In genomic region chr11:19202602-19203517, GRCm38 (mm10) we compare ENCODE assay signal across 12 mouse cellular contexts.
DNase-seq lines count a peak whose midpoint lies in the region; ATAC-seq and TF ChIP-seq lines count a peak whose summit lies in the region.
"Had no signal": no experiment of that assay in that cellular context is flagged by ENCODE, and none has a peak within 500 bp of the region (broad histone marks: within the 10 kb centered on the region; RNA-seq: fewer than 3 reads in every experiment).

No protein-coding gene starts in this region.

- H3K9me3 ChIP-seq in limb, embryonic 11.5 days (ENCODE audit: control insufficient read depth, low read length), result no peaks in the 10 kb centered on the region
- H3K9me3 ChIP-seq in limb, embryonic 10.5 days (replicated peaks), result no peaks in the 10 kb centered on the region
- no peaks in the 10 kb centered on the region for H3K9me3 ChIP-seq in hindbrain, postnatal 0 days (ENCODE audit: low read length)

- H3K27ac ChIP-seq in limb, embryonic 11.5 days (replicated peaks; ENCODE audit: low read depth, low read length), result no peak overlapping the region
- no peak overlapping the region for H3K27ac ChIP-seq in limb, embryonic 10.5 days
- H3K27ac ChIP-seq in hindbrain, postnatal 0 days, result peak overlapping the region; percentile 36; the same call in 1 of the 2 replicates
- H3K27ac ChIP-seq: left cerebral cortex, adult 2 months; macrophage had no signal

- ATAC-seq in limb, embryonic 11.5 days (ENCODE audit: insufficient number of reproducible peaks, low FRiP score, low TSS enrichment, low read depth), result no peak
- ATAC-seq in hindbrain, postnatal 0 days, result no peak

- DNase-seq in limb, embryonic 11.5 days (ENCODE audit: low spot score), result peak; percentile 13
- no peak for DNase-seq in limb, embryonic 10.5 days (ENCODE audit: low spot score)
- DNase-seq in embryo, embryonic 9.5 days (ENCODE audit: extremely low spot score), result peak; percentile 58
- DNase-seq in hindbrain, postnatal 0 days (ENCODE audit: low spot score), result peak; percentile 28
- peak; percentile 45 for DNase-seq in retina, postnatal 1 day
- no peak for DNase-seq in thymus, adult 18-20 months
- no peak for DNase-seq in urinary bladder, postnatal 4 days (ENCODE audit: low spot score in 2 of 2)
- DNase-seq: adrenal gland, postnatal 25 days; kidney, postnatal 25 days had no signal

- WGBS in limb, embryonic 11.5 days, result 68% methylated on average over 8 of the region's 8 CpGs
- WGBS in limb, embryonic 10.5 days, result 68% methylated on average over 8 of the region's 8 CpGs
- whole genome bisulfite sequencing in hindbrain, postnatal 0 days, result 47% methylated on average over 8 of the region's 8 CpGs

- no peak overlapping the region for H3K4me3 ChIP-seq in limb, embryonic 11.5 days (ENCODE audit: low read depth, low read length)
- H3K4me3 ChIP-seq in limb, embryonic 10.5 days, result no peak overlapping the region
- H3K4me3 ChIP-seq in hindbrain, postnatal 0 days (ENCODE audit: low read length), result no peak overlapping the region
- H3K4me3 ChIP-seq: left cerebral cortex, adult 2 months had no signal

- H3K27me3 ChIP-seq in limb, embryonic 11.5 days (ENCODE audit: control insufficient read depth, insufficient read depth, low read length), result no peaks in the 10 kb centered on the region
- no peaks in the 10 kb centered on the region for H3K27me3 ChIP-seq in limb, embryonic 10.5 days (ENCODE audit: low read depth, poor library complexity, severe bottlenecking)
- no peaks in the 10 kb centered on the region for H3K27me3 ChIP-seq in hindbrain, postnatal 0 days (ENCODE audit: insufficient read depth, low read length)

- no peak for TF ChIP-seq CTCF in hindbrain, postnatal 0 days (IDR thresholded peaks at IDR 0.05; ENCODE audit: low read depth)

- H3K4me2 ChIP-seq in limb, embryonic 11.5 days (ENCODE audit: low read depth, severe bottlenecking), result no peak overlapping the region
- H3K4me2 ChIP-seq in hindbrain, postnatal 0 days (ENCODE audit: low read depth, low read length), result no peak overlapping the region
- H3K4me2 ChIP-seq: liver, embryonic 11.5 days had no signal

- H3K9ac ChIP-seq in limb, embryonic 11.5 days (ENCODE audit: low read length), result no peak overlapping the region
- H3K9ac ChIP-seq in hindbrain, postnatal 0 days (replicated peaks; ENCODE audit: low read length), result no peak overlapping the region

- H3K4me1 ChIP-seq in limb, embryonic 11.5 days (ENCODE audit: control insufficient read depth, insufficient read depth, low read length), result no peaks in the 10 kb centered on the region
- H3K4me1 ChIP-seq in limb, embryonic 10.5 days, result peaks cover 18% of the 10 kb centered on the region
- H3K4me1 ChIP-seq in hindbrain, postnatal 0 days (ENCODE audit: insufficient read depth, low read length), result peaks cover 15% of the 10 kb centered on the region; the same call in 1 of the 2 replicates

- H3K36me3 ChIP-seq in limb, embryonic 11.5 days (ENCODE audit: control insufficient read depth, insufficient read depth, low read length), result no peaks in the 10 kb centered on the region
- no peaks in the 10 kb centered on the region for H3K36me3 ChIP-seq in limb, embryonic 10.5 days
- H3K36me3 ChIP-seq in hindbrain, postnatal 0 days (ENCODE audit: insufficient read depth, low read length), result no peaks in the 10 kb centered on the region

Comparison
In these comparisons a context has a peak if more than half of its experiments do, and no peak if none do; other contexts are left out.
1. DNase-seq: peak in limb, embryonic 11.5 days (single experiment), embryo, embryonic 9.5 days (single experiment), hindbrain, postnatal 0 days (single experiment) and retina, postnatal 1 day (single experiment); none in limb, embryonic 10.5 days (single experiment), thymus, adult 18-20 months (0 of 2) and urinary bladder, postnatal 4 days (0 of 2).